Mouse (Mus musculus) adrenal gland, postnatal 4 days (tissue): ENCODE results near the gene Ppm1h. TPM values are rescaled to one million over a fixed set of nuclear protein-coding genes. Genes with fewer than 3 reads are reported as not detected.
"Not testable (repeated sequence)": the region's sequence is repeated elsewhere in the genome, so short reads cannot be mapped to it uniquely, and the experiment has no call there.

Source experiments
- DNase-seq, 2 experiments: peaks; one replicate each; pipeline ENCODE4 v3.0.0; 2021 to 2022; ENCODE audit warnings: low spot score in 2 of 2, mixed read lengths in 2 of 2
- total RNA-seq, 2 experiments: library from RNA; stranded (reverse); gene quantifications; 2 replicates each; pipeline ENCODE4 v1.2.3; 2021

Ppm1h gene
- total RNA-seq, 2 experiments from 2014 or later, result 16.7 to 25.9 TPM

DNA sequence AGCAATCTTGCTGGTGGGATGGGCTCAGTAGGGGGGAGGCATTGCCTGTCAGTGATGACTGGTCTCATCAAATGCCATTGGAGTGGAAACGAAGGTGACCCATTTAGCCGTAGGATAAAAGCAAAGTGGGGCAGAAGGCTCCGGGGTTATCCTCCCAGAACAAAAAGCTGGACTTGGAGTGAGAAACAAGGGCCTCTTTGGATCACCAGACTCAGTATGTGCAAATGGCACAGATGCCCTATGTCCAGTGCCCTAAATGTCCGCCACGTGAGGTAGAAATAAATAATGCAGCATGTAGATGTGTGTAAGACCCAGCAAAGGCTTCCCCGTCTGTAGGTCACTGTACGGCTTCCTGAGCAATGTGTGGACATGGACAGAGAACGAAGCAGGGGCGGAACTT, 284.1 kb downstream of the Ppm1h start:
- DNase-seq, result no peak

- no peak for DNase-seq
Observed at GRCm38 (mm10) chr10:122963463-122964240, 285.1 kb downstream of the Ppm1h start.

GRCm38 (mm10) chr10:122964241-122964636, 285.7 kb downstream of the Ppm1h start:
- no peak for DNase-seq

DNA sequence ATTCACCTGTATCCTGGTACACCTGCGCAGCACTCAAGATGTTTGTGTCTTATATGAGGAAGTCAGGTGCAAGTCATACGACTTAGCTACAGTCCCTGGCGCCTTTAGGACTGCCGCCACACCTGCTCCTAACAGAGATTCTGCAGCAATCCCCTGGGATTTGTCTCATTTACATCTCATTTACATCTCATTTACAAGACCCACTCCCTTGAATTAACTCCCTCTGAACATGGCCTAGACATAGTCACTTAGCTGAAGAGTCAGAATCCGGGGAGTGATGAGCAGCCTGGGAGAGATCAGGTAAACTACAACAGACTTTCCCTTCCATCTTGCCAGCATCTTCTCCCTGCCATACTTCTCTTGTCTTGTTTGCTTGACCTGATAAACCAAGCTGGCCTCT, 287.1 kb downstream of the Ppm1h start:
- not testable (repeated sequence) for DNase-seq

DNA sequence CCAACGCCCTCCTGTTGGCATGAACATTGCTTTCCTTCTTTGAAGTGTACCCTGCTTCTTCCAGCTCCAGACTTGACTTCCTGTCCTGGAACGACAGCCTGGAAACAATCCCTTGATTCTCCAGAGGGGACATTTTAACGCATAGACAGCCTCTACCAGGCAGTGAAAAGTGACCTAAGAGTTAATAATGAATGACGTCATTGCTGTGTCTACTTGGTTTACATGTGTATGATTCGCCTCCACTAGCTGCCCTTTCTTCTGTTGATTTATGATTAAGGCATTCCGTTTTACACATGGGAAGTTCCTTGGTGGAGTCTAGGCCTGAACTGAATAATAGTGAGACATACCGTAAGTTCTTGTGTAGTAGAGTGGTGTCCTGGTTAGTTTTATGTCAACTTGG, 287.9 kb downstream of the Ppm1h start:
- DNase-seq, result no peak

GRCm38 (mm10) chr10:122970188-122970587, 291.6 kb downstream of the Ppm1h start:
- DNase-seq, result no peak

DNA sequence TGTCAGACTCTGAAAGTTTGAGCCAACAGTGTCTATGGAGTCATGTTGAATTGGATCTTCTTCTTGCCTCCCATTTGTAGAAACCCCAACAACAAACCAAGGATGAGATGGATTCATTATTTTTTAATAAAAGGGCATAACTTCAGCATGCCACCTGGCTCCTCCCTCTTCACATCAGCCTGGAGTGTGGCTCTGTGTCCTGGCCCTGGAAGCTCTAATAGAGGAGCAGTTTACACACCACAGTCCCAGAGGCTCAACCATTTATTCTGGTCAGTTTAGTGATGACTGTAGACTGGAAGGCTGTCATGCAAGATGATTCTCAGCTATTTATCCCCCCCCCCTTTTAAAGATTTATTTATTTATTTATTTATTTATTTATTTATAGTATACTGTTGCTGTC, 294.7 kb downstream of the Ppm1h start:
- DNase-seq, result no peak

DNA sequence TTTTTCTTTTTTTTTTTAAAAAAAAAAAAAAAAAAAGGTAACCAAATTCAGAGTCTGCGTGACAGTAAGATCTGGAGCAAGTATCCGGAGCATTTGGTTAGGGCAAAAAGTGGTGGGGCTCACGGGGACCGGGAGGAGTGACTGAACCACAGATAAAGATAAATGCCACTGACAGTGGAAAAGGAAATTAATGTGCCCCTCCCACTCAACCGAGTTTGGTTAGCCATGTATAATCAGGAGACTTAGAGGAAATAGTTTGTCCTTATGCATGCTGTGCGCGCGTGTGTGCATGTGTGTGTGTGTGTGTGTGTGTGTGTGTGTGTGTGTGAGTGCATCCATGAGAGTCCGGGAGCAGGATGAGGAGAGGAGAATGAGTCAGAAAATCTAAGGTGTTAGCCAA, 297.5 kb downstream of the Ppm1h start:
- DNase-seq, result no peak

DNA sequence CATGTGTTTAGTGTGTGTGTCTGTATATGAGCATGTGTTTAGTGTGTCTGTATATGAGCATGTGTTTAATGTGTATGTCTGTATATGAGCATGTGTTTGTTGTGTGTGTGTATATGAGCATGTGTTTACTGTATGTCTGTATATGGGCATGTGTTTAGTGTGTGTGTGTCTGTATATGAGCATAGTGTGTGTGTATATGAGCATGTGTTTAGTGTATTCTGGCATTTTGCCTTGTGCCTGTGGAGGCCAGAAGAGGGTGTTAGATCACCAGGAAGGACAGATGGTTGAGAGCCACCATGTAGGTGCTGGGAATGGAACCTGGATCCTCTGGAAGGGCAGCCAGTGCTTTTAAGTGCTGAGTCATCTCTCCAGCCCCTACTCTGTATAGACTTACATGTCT, 300.8 kb downstream of the Ppm1h start:
- DNase-seq, result no peak

GRCm38 (mm10) chr10:122980123-122980522, 301.6 kb downstream of the Ppm1h start:
- DNase-seq, result no peak

DNA sequence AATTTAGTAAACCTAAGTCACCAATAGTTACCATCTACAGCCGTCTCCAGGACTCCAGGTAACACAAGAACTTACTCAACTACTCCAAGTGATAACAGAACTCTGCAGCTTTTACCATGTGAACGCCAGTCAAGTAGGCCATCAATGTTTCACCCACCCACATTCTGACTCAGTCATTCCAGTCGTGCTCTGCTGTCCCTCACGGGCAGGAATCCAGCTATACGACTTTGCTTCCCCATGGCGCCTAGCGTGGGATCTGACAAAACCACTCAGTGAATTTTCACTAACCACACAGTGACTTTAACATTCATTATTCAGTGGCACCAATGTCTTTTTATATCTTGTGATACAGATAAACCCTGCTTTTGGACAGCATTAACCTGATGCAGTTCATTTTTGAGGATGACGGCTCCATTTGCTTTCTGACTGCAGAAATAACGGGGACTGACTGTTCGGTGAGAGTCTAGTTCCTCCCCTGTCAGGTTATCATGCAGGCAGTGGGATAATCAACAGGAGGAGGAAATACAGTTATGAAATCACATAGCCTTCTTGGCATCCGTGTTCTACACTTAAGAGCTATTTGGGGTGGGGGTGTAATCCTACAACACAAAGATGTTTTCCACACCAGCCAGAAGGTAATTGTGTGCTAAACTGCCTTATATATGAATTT, 304.5 kb downstream of the Ppm1h start:
- DNase-seq, result no peak

DNA sequence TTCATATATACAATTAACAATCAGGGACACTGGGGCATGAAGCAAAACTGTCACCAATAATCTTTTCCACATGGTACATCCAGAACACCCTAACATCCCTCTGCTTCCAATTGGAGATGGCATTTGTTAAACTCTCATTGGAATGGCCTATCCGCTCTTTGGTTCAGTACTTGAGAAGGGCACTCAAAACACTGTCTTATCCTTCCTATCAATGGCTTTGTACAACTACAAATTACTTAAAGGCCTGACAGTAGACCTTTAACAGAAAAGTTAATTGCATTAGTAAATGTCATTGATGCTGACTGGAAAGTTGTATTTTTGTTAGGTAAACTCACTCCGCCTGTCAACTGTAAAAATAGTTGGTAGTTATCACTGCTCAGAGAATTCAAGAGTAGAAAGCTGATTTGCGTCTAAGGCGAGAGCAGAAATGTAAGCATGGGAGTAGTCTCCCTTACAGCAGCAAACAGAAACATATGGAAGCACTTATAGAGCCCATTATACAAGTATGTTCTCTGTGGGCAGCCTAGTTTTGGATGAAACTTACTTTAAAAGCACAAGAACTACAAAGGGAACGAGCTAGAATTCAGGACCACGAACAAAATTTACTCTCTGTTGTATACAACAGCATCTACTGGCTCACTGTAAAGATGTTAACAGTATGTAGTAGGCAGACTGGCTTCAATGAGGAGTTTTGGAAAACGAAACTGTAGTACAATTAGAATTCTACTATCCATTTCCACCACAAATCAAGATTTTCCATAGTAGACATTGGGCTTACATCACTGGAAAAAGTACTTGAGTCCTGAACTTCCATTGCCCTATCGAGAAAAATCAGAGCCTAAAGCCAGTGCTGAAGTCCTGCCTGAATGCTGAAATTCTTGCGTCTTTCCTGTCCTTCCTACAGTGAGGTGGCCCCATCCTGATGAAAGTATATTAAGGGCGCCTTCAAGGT, 305.3 kb downstream of the Ppm1h start:
- DNase-seq, result no peak

GRCm38 (mm10) chr10:122984531-122985251, 306.1 kb downstream of the Ppm1h start:
- no peak for DNase-seq

GRCm38 (mm10) chr10:122985252-122985514, 306.6 kb downstream of the Ppm1h start:
- DNase-seq, result no peak

DNA sequence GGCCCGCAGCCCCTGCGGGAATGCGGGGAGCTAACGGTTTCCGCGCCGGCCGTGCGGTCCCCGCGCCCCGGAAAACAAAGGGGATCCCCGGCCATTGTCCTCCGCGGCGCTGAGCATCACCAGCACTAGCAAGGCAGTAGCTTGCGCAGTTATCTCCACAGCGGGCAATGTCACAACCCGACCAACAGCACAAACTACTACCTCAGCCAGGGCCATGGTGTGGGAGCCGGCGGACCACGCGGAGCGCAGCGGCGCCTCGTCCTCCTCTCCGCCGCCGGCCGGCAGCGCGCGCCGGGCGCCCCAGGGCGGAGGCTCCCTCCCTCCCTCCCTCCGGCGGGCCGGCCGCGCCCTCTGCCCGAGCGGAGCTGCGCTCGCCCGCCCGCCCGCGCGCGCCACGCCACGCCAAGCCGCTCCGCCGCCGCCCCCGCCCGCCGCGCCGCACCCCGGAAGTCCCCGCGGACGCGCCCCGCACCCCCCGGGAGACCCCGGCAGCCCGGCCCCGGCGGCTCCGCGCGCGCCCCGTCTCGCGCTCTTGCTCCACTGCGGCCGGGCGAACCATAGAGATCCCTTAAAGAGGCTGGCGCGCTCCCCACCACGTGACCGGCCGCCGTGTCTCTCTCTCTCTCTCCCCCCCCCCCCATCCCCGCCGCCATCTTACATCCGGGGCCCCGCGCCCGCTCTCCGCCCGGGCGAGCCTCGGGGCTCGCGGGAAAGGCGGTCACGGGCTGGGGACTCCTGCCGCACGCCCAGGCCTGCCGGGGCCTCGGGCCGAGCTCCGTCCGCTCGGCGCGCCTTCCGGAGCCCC, 307.2 kb downstream of the Ppm1h start:
- peak; percentile 58 to 68 for DNase-seq

GRCm38 (mm10) chr10:122986320-122987225, 308.0 kb downstream of the Ppm1h start:
- peak; percentile 45 to 54 for DNase-seq

- DNase-seq, result no peak
Observed at GRCm38 (mm10) chr10:122987671-122988128, 309.1 kb downstream of the Ppm1h start.

DNA sequence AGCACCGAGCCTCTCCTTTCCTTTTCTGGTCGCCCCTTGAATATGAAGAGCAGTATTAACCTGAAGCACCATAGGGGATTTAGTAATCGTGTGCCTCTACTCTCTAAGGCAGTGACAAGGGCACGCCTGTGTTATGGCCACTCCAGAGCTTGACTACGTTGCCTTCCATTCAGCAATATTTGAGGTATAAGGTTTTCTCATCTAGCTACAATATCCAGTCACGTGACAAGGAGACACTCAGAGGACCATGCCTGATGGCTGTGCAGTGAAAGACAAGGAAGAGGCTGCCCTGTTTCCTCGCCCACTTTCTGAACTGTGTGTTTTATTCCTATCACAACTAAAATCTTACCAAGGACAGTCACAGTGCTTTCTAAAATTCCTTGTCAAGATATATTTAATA, 309.8 kb downstream of the Ppm1h start:
- no peak for DNase-seq

DNA sequence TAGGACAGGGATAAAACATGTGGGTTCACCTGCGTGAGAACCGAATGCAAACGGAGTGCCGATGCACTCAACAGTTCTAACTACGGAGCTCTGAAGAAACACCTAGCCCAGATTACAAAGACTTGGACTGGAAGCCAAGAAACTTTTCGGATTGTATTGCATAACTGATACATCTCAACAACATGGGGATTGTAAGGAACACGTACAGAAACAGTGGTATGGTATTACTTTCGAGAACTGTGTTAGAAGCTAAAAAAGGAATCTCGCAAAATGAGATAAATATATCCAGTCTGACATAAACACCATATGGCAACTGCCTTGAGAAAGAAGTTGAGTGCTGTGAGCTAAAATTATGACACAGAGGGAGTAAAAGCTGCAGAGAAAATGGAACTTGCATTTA, 311.4 kb downstream of the Ppm1h start:
- no peak for DNase-seq
